Mouse (Mus musculus) monocyte, adult 5-6 weeks (primary cell): Measurements from ENCODE around the gene Sec11a. TPM values are rescaled to one million over a fixed set of nuclear protein-coding genes. Genes with fewer than 3 reads are reported as not detected.
A peak's percentile ranks its signal among the peaks of the same experiment; 100 is the strongest.
"Not testable (repeated sequence)": the region's sequence is repeated elsewhere in the genome, so short reads cannot be mapped to it uniquely, and the experiment has no call there.

Experiments
- ATAC-seq: fragments of 153-309, 156-312 bp; replicated peaks from 2 replicates; pipeline ENCODE4 v1.8.0; 2017; ENCODE audit warnings: mild to moderate bottlenecking; ENCODE audit not compliant: low TSS enrichment, insufficient number of reproducible peaks, severe bottlenecking, poor library complexity, low FRiP score
- total RNA-seq: library from RNA; stranded (forward); fragments of 200-1000, 200-491, 200-594 nt; gene quantifications from 3 replicates; pipeline ENCODE4 v1.2.3, GENCODE M21; 2017

Gene Sec11a
- total RNA-seq, 1 experiment from 2014 or later = 424 TPM

GRCm38 (mm10) chr7:80970913-80971312, 23.3 kb upstream of the Sec11a start:
- no peak for ATAC-seq

- ATAC-seq = no peak
Observed at GRCm38 (mm10) chr7:80962799-80963198, 15.2 kb upstream of the Sec11a start.

DNA sequence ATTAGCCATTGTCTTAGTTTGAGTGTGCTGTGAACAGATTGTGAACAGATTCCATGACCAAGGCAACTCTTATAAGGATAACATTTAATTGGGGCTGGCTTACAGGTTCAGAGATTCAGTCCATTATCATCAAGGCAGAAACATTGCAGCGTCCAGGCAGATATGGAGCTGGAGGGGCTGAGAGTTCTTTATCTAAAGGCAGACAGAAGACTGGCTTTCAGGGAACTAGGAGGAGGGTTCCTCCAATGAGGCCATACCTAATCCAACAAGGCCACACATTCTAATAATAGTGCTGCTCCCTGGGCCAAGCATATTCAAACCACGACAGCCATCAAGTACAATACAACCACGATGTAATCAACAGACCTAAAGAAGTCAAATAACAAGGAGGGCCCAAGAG, 11.4 kb upstream of the Sec11a start:
- ATAC-seq = no peak

DNA sequence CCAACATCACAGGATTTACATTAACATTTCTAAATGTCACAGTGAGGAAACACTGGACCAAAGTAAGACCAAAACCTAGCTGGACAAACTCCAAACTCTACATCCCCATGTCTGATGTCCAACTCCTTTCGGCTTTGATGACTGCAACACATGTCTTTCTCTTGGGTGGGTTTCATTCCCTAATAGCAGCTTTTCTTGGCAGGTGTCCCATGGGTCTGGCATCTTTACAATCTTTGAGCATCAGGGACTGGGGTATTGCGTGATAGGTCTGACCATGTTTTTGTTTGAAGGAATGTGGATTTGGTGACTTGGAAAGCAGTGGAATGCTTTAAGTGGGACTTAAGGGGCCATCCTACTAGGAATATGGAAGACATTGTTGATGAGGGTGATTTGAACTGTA, 9.3 kb upstream of the Sec11a start:
- no peak for ATAC-seq

- no peak for ATAC-seq
Observed at GRCm38 (mm10) chr7:80954251-80954650, 6.7 kb upstream of the Sec11a start.

DNA sequence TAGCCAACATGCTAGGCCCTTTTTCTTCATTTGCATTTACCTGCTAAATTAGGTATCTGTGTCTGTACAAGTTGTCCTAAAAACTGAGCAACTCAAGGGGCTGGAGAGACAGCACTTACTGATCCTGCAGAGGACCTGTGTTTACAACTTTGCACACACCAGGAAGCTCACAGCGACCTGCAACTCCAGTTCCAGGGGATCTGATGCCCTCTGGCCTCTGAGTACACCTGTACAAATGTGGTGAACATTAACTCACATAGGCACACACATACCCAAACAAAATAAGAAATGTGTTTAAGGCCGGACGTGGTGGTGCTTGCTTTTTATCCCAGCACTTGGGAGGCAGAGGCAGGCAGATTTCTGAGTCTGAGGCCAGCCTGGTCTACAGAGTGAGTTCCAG, 4.6 kb upstream of the Sec11a start:
- ATAC-seq = no peak

DNA sequence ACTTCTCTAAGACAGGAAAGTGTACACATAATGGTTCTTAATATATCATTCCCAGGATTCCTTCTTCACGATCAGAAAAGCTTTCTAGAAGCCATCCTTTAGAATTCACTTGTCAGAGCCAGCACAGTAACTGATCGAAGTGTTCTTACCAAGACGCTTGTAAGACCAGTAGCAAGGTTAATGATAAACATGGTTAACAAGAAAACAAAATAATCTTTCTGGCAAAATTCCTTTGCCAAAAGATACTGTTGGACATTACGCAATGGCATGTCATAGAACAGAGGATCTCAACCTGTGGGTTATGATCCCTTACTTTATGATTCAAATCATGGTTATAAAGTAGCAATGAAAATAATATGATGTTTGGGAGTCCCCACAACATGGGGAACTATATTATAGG, 3.9 kb upstream of the Sec11a start:
- no peak for ATAC-seq

GRCm38 (mm10) chr7:80939808-80940207, 7.8 kb downstream of the Sec11a start:
- ATAC-seq = no peak

DNA sequence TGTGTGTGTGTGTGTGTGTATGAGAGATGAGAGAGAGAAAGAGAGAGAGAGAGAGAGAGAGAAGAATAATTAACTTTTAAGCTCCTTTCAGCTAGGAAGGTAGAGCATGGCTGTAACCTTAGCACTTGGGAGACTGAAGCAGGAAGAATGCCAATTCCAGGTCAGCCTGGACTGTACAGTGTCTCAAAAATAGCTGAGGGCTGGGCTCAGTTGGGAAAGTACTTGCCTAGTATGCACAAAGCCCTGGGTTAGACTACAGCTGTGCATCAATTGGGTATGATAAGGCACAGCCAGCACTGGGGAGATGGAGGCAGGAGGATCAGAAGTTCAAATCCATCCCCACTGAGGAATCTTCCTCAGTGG, 10.3 kb downstream of the Sec11a start:
- not testable (repeated sequence) for ATAC-seq

- ATAC-seq = not testable (repeated sequence)
Observed at GRCm38 (mm10) chr7:80936617-80937303, 10.8 kb downstream of the Sec11a start.

GRCm38 (mm10) chr7:80935834-80936233, 11.7 kb downstream of the Sec11a start:
- ATAC-seq = no peak

DNA sequence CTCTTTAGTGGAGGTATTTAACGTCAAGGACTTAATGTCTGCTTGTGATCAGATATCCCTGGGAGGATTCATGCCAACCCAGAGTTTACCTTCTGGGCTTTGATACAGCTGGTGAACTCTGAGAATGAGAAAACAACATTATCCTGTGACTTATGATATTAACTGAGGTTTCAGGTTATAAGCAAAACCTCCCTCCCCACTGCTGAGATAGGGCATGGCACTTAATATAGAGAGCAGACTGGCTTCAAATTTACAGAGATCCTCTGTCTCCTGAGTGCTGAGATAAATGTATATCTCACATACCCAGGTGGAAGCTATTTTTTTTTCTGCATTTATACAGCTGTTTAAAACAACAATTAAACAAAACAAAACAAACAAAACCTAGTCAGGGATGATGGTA, 14.8 kb downstream of the Sec11a start:
- no peak for ATAC-seq

DNA sequence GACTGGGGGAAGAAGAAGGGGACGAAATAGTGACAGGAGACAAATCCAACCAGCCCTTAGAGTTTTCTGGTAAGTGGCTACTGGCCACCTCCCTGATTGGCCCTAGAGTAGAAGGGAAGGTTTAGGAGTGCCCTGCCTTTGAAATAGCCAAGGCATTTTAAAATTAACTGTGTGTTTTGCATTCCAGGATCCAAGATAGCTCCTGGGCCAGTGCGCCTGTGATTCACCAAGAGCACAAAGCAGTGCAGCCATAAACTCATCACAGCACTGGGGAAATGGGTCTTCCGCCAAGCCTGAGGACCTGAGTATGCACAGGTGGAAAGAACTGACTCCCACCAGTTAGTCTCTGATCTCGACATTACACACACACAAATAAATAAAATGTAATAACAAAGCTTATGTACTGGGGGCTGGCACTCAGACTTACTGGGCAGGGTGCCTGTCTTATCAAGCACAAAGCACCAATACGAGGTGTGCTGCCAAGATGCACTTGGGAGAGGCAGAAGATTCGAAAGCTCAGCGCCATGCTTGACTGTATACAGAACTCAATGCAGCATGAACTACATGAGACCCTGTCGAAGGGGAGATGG, 15.9 kb downstream of the Sec11a start:
- no peak for ATAC-seq

GRCm38 (mm10) chr7:80923165-80923564, 24.4 kb downstream of the Sec11a start:
- no peak for ATAC-seq

DNA sequence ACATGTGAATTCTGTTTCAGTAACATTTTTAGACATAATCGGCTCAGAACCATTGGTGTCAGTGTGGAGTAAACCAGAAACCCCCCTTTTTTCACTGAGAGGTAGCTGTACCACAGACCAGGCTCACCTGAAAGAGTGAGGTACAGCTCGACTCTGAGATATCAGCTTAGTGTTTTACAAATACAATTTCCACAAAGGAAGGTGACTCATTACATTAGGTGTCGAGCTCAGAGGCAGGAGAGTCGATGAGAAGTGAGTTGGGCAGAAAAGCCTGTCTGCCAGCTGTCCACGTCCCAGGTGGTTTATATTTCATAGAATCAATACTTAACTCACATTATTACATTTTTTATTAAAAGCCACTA, 28.0 kb downstream of the Sec11a start:
- ATAC-seq = no peak

DNA sequence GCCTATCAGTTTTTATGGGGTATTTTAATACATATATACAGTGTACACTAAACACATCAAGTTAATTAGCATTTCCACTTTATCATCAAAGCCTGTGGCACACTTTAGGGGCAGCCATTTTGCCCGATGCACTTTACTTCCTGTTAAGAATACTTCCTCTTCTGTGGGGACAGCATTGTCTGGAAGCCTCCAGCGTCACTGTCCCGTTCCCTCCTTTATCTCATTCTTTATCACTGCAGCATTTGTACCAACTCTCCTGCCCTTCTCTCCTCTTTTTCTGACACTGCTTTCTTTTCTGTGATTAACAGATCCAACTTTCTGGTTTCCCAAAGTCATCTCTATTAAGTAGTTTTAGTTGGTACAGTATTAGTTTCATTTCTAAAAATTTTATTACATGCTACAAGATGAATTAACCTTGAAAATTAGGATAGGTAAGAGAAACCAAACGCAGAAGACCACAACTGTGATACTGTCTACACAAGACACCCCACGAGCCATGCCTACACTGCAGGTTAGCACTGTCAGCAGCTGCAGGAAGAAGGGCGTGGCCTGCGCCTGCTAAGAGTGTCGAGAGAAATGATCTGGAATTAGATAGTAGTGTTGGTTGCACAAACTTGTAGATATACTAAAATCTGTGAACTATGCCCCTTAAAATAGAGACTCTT, 28.5 kb downstream of the Sec11a start:
- ATAC-seq = peak; percentile 90

DNA sequence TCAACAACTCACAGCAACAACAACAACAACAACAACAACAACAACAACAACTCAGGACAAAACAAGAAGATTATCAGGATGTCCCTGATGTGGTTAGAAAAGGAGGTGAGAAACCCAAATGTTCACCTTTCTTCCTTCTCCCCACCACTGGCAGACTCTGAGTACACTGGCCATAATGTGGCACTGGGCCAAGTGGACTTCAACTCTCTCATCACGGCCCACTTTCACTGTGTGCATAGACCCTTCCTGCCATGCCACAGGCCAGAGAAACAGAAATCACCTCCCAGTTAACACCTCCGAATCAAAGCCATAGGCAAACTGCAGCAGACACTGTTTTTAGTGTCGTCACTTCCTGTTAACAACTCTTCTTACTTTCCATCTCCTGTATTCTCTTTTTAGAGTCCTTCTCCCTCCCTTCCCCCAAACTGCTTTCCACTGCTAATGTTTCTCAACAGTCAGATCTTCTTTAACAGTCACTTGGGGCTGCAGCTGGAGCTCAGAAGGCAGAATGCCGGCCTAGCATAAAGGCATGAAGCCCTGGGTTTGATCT, 29.6 kb downstream of the Sec11a start:
- ATAC-seq = no peak

- no peak for ATAC-seq
Observed at GRCm38 (mm10) chr7:80912496-80912895, 35.1 kb downstream of the Sec11a start.

DNA sequence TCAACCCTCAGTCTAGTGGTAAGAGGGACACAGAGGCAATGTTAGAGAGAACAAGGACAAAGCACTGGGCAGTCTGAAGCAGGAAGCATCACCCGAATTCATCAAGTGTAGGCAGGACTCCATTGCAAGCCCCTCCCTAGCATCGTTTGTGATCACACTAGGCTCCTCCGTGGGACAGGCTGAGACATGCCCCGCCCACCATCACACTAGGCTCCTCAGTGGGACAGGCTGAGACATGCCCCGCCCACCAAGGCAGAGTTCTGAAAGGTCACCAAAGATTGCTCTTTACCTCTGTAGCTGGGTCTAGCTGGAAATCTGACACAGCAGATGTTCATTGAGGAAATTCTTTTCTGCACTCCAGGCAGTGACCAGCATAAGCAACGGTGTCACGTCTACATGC, 36.5 kb downstream of the Sec11a start:
- ATAC-seq = peak; percentile 31; the same call in 1 of the 2 replicates

- ATAC-seq = no peak
Observed at GRCm38 (mm10) chr7:80904921-80905515, 42.6 kb downstream of the Sec11a start, which contains the start of gene Nmb. Gene Nmb, minus strand, starts transcription at chr7:80905076.
